ENCODE assay signal across 8 mouse cellular contexts in genomic region chr1:170907111-170907455, GRCm38 (mm10). TPM values are rescaled to one million over a fixed set of nuclear protein-coding genes. Genes with fewer than 3 reads are reported as not detected.
DNase-seq lines count a peak whose midpoint lies in the region; ATAC-seq and TF ChIP-seq lines count a peak whose summit lies in the region.

No protein-coding gene starts in this region.

- no peak overlapping the region for H3K27ac ChIP-seq in gastrocnemius, adult 2 months
- H3K27ac ChIP-seq in spleen, adult 2 months (ENCODE audit: insufficient read depth, low read length), result no peak overlapping the region
- no peak overlapping the region for H3K27ac ChIP-seq in liver, embryonic 13.5 days

- intact Hi-C loops in gastrocnemius, adult 2 months (cut with DNase I), result no loop called here

- 37% methylated on average over 11 of the region's 11 CpGs for WGBS in spleen, adult 2 months
- 28% methylated on average over 11 of the region's 11 CpGs for WGBS in liver, embryonic 13.5 days (ENCODE audit: insufficient replicate concordance)

- no peak for DNase-seq in gastrocnemius, adult 2 months
- DNase-seq in gastrocnemius, postnatal 25 days, result no peak
- no peak for DNase-seq in spleen, adult 2 months (ENCODE audit: low read depth in 1 of 2, low spot score in 2 of 2)
- DNase-seq in spleen, postnatal 4 days (ENCODE audit: low spot score in 2 of 2), result no peak
- no peak for DNase-seq in liver, embryonic 13.5 days
- no peak for DNase-seq in urinary bladder, postnatal 14 days (ENCODE audit: low spot score)
- DNase-seq in lung, postnatal 36 days, result no peak

- TF ChIP-seq CTCF in gastrocnemius, adult 2 months (IDR thresholded peaks at IDR 0.05), result no peak
- TF ChIP-seq CTCF in spleen, adult 2 months (IDR thresholded peaks at IDR 0.05; ENCODE audit: extremely low read depth, insufficient read depth, insufficient read length, insufficient replicate concordance), result no peak

- no peaks in the 10 kb centered on the region for H3K36me3 ChIP-seq in spleen, adult 2 months (ENCODE audit: control insufficient read depth, insufficient read depth, low read length)
- H3K36me3 ChIP-seq in liver, embryonic 13.5 days, result no peaks in the 10 kb centered on the region

- H3K4me1 ChIP-seq in spleen, adult 2 months (ENCODE audit: control insufficient read depth, insufficient read depth, insufficient read length), result peaks cover 18% of the 10 kb centered on the region
- peaks cover 14% of the 10 kb centered on the region for H3K4me1 ChIP-seq in liver, embryonic 13.5 days (replicated peaks)

- no peak overlapping the region for H3K9ac ChIP-seq in liver, embryonic 13.5 days

- H3K4me3 ChIP-seq in gastrocnemius, adult 2 months, result peak overlapping the region; percentile 56
- H3K4me3 ChIP-seq in spleen, adult 2 months (ENCODE audit: extremely low read depth, insufficient read depth, insufficient read length), result peak overlapping the region; percentile 59
- H3K4me3 ChIP-seq in liver, embryonic 13.5 days (replicated peaks), result peak overlapping the region; percentile 48

- no peaks in the 10 kb centered on the region for H3K9me3 ChIP-seq in liver, embryonic 13.5 days (replicated peaks)

- no peak for ATAC-seq in liver, embryonic 13.5 days (ENCODE audit: low read depth)
- ATAC-seq in erythroblast, adult 5-6 weeks (replicated peaks; ENCODE audit: low FRiP score, poor library complexity, severe bottlenecking), result no peak

- no peak for TF ChIP-seq POLR2A in spleen, adult 2 months (IDR thresholded peaks at IDR 0.05; ENCODE audit: low read depth, low read length)

- H3K4me2 ChIP-seq in liver, embryonic 13.5 days, result peak overlapping the region; percentile 63

- peaks cover 1% of the 10 kb centered on the region; the same call in 1 of the 2 replicates for H3K27me3 ChIP-seq in spleen, adult 2 months (ENCODE audit: control insufficient read depth, insufficient read depth, low read length)
- peaks cover 63% of the 10 kb centered on the region for H3K27me3 ChIP-seq in liver, embryonic 13.5 days

RNA-seq across cellular contexts. Expression of gene Fcrlb, which starts 5.7 kb away (rescaled TPM):
- total RNA-seq in gastrocnemius, adult 2 months (2021), result not detected
- total RNA-seq in gastrocnemius, postnatal 25 days (2021), result not detected
- polyA plus RNA-seq in spleen, adult 2 months (2012; rRNA removed), result 1.5 and 2.5 TPM in 2 replicates
- not detected in 2 replicates for polyA plus RNA-seq in liver, embryonic 13.5 days (2015; fragmentation: Nextera tagmentation; extraction: Ambion mirVana)
- not detected in 2 replicates for total RNA-seq in erythroblast, adult 5-6 weeks (2015; ENCODE audit: low replicate concordance)
- not detected in 2 replicates for total RNA-seq in erythroblast, adult 5-6 weeks (2017; ENCODE audit: low replicate concordance)

RNA-seq across cellular contexts. Expression of gene Fcrla, which starts 20.3 kb away (rescaled TPM):
- total RNA-seq in gastrocnemius, adult 2 months (2021), result not detected
- not detected for total RNA-seq in gastrocnemius, postnatal 25 days (2021)
- polyA plus RNA-seq in spleen, adult 2 months (2012; rRNA removed), result 116 and 142 TPM in 2 replicates
- polyA plus RNA-seq in liver, embryonic 13.5 days (2015; fragmentation: Nextera tagmentation; extraction: Ambion mirVana), result 0.24 and 0.36 TPM in 2 replicates
- 0.63 TPM in 1 of 2 replicates, not detected in the other for total RNA-seq in erythroblast, adult 5-6 weeks (2015; ENCODE audit: low replicate concordance)
- total RNA-seq in erythroblast, adult 5-6 weeks (2017; ENCODE audit: low replicate concordance), result 0.84 and 0.94 TPM in 2 replicates

RNA-seq across cellular contexts. Expression of gene Dusp12, which starts 21.7 kb away (rescaled TPM):
- total RNA-seq in gastrocnemius, adult 2 months (2021), result 1 to 10 TPM; 4.0 to 4.1 TPM
- total RNA-seq in gastrocnemius, postnatal 25 days (2021), result 1 to 10 TPM; 4.0 TPM
- 11.0 and 15.0 TPM in 2 replicates for polyA plus RNA-seq in spleen, adult 2 months (2012; rRNA removed)
- 23.8 TPM in 2 replicates for polyA plus RNA-seq in liver, embryonic 13.5 days (2015; fragmentation: Nextera tagmentation; extraction: Ambion mirVana)
- 1.7 TPM in 1 of 2 replicates, not detected in the other for total RNA-seq in erythroblast, adult 5-6 weeks (2015; ENCODE audit: low replicate concordance)
- total RNA-seq in erythroblast, adult 5-6 weeks (2017; ENCODE audit: low replicate concordance), result 1.4 and 1.5 TPM in 2 replicates

RNA-seq across cellular contexts. Expression of gene Gm26620, which starts 22.2 kb away (rescaled TPM):
- under 1 TPM in 1 of 2 experiments, not detected in 1; 0.39 TPM for total RNA-seq in gastrocnemius, adult 2 months (2021)
- total RNA-seq in gastrocnemius, postnatal 25 days (2021), result under 1 TPM in 1 of 2 experiments, not detected in 1; 0.35 TPM
- polyA plus RNA-seq in spleen, adult 2 months (2012; rRNA removed), result 0.44 and 1.2 TPM in 2 replicates
- 0.24 and 0.44 TPM in 2 replicates for polyA plus RNA-seq in liver, embryonic 13.5 days (2015; fragmentation: Nextera tagmentation; extraction: Ambion mirVana)
- not detected in 2 replicates for total RNA-seq in erythroblast, adult 5-6 weeks (2015; ENCODE audit: low replicate concordance)
- not detected in 2 replicates for total RNA-seq in erythroblast, adult 5-6 weeks (2017; ENCODE audit: low replicate concordance)

RNA-seq across cellular contexts. Expression of gene Atf6, which starts 39.5 kb away (rescaled TPM):
- total RNA-seq in gastrocnemius, adult 2 months (2021), result 10 to 100 TPM; 17.3 to 19.0 TPM
- total RNA-seq in gastrocnemius, postnatal 25 days (2021), result 10 to 100 TPM; 16.8 to 16.9 TPM
- polyA plus RNA-seq in spleen, adult 2 months (2012; rRNA removed), result 9.6 and 10.2 TPM in 2 replicates
- 6.1 and 7.9 TPM in 2 replicates for polyA plus RNA-seq in liver, embryonic 13.5 days (2015; fragmentation: Nextera tagmentation; extraction: Ambion mirVana)
- total RNA-seq in erythroblast, adult 5-6 weeks (2015; ENCODE audit: low replicate concordance), result 17.3 and 21.5 TPM in 2 replicates
- 22.6 and 27.2 TPM in 2 replicates for total RNA-seq in erythroblast, adult 5-6 weeks (2017; ENCODE audit: low replicate concordance)
